Mouse (Mus musculus): ENCODE measurements around the gene Cope.

DNA sequence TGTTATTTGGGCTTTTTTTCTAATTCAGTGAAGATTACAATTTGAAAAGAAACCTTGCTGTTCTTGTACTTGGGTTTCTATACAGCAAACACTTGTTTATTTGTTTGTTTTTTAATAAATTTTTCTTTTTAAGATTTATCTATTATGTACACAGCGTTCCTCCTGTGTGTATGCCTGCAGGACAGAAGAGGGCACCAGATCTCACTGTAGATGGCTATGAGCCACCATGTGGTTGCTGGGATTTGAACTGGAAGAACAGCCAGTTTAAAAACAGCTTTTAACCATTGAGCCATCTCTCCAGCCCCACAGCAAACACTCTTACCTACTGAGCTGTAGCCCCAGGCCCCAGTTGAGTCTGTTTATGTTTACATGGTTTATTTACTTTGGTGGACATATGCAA, 47.7 kb upstream of the Cope start:
- TF ChIP-seq POLR2A (IDR thresholded peaks at IDR 0.05; ENCODE audit: borderline replicate concordance, control insufficient read depth, low read depth, low read length) (no peak), CTCF (IDR thresholded peaks at IDR 0.05; ENCODE audit: control insufficient read depth, insufficient read depth, low read length) (0 out of 2 replicates have a peak, but pooled peaks have one; percentile 14)

All from bone marrow, adult 2 months (tissue).